Comparison of ENCODE assay signal across 8 mouse cellular contexts in genomic region chr7:82174571-82175326, GRCm38 (mm10). TPM values are rescaled to one million over a fixed set of nuclear protein-coding genes. Genes with fewer than 3 reads are reported as not detected.
A peak's percentile ranks its signal among the peaks of the same experiment; 100 is the strongest.
DNase-seq lines count a peak whose midpoint lies in the region; ATAC-seq lines count a peak whose summit lies in the region.

No protein-coding gene starts in this region.

- DNase-seq in adrenal gland, postnatal 14 days, result peak; percentile 92
- DNase-seq in embryo, embryonic 11.5 days (ENCODE audit: low read depth, low spot score), result peak; percentile 73
- DNase-seq in left cerebral cortex, adult 9 months (ENCODE audit: low spot score in 2 of 2), result peak; percentile 81 to 94
- DNase-seq in right cerebral cortex, postnatal 14 days, result peak; percentile 91
- DNase-seq in natural killer cell, adult 2 months (ENCODE audit: low spot score in 2 of 2), result no peak

- H3K9me3 ChIP-seq in intestine, embryonic 15.5 days, result no peaks in the 10 kb centered on the region
- peaks cover 19% of the 10 kb centered on the region for H3K9me3 ChIP-seq in megakaryocyte, embryonic 14.5 days

- no peak overlapping the region for H3K27ac ChIP-seq in intestine, embryonic 15.5 days

- ATAC-seq in granulocyte monocyte progenitor cell, adult 5-6 weeks (replicated peaks; ENCODE audit: poor library complexity, severe bottlenecking), result peak; percentile 93
- ATAC-seq in intestine, embryonic 15.5 days, result peak; percentile 97

- H3K4me1 ChIP-seq in intestine, embryonic 15.5 days (replicated peaks), result peaks cover 9% of the 10 kb centered on the region
- H3K4me1 ChIP-seq in megakaryocyte, embryonic 14.5 days, result peaks cover 9% of the 10 kb centered on the region

- H3K9ac ChIP-seq in intestine, embryonic 15.5 days, result peak overlapping the region; percentile 48

- under 1% methylated on average over 72 of the region's 72 CpGs for WGBS in intestine, embryonic 15.5 days

- H3K36me3 ChIP-seq in intestine, embryonic 15.5 days, result no peaks in the 10 kb centered on the region
- H3K36me3 ChIP-seq in megakaryocyte, embryonic 14.5 days (replicated peaks; ENCODE audit: low read length), result no peaks in the 10 kb centered on the region

- H3K27me3 ChIP-seq in intestine, embryonic 15.5 days (replicated peaks), result no peaks in the 10 kb centered on the region
- peaks cover 26% of the 10 kb centered on the region for H3K27me3 ChIP-seq in megakaryocyte, embryonic 14.5 days (replicated peaks)

- H3K4me2 ChIP-seq in intestine, embryonic 15.5 days (replicated peaks), result peak overlapping the region; percentile 97

- H3K4me3 ChIP-seq in intestine, embryonic 15.5 days (replicated peaks), result peak overlapping the region; percentile 69
- H3K4me3 ChIP-seq in megakaryocyte, embryonic 14.5 days (replicated peaks), result peak overlapping the region; percentile 71

RNA-seq across cellular contexts. Expression of gene Sh3gl3, which starts 1.1 kb away (rescaled TPM):
- total RNA-seq in adrenal gland, postnatal 14 days (2021), result 8.9 and 12.9 TPM in 2 replicates
- not detected in 2 replicates for total RNA-seq in granulocyte monocyte progenitor cell, adult 5-6 weeks (2014; fragmentation: Nextera tagmentation)
- total RNA-seq in granulocyte monocyte progenitor cell, adult 5-6 weeks (2017), result not detected in 2 replicates
- polyA plus RNA-seq in intestine, embryonic 15.5 days (2015; fragmentation: Nextera tagmentation; extraction: Ambion mirVana), result 12.0 and 14.3 TPM in 2 replicates
- polyA plus RNA-seq in megakaryocyte, embryonic 14.5 days (2012; ENCODE audit: insufficient read depth, low replicate concordance), result not detected in 2 replicates

Comparison
In these comparisons a context has a peak if more than half of its experiments do, and no peak if none do; other contexts are left out.
1. DNase-seq: peak in adrenal gland, postnatal 14 days (single experiment), embryo, embryonic 11.5 days (single experiment), left cerebral cortex, adult 9 months (2 of 2) and right cerebral cortex, postnatal 14 days (single experiment); none in natural killer cell, adult 2 months (0 of 2).